Mouse (Mus musculus): ENCODE results near the gene U2af1. TPM values are rescaled to one million over a fixed set of nuclear protein-coding genes. Genes with fewer than 3 reads are reported as not detected.
A peak's percentile ranks its signal among the peaks of the same experiment; 100 is the strongest.

U2af1 gene
- total and polyA plus RNA-seq, 3 experiments: 104 to 261 (median 130) TPM

DNA sequence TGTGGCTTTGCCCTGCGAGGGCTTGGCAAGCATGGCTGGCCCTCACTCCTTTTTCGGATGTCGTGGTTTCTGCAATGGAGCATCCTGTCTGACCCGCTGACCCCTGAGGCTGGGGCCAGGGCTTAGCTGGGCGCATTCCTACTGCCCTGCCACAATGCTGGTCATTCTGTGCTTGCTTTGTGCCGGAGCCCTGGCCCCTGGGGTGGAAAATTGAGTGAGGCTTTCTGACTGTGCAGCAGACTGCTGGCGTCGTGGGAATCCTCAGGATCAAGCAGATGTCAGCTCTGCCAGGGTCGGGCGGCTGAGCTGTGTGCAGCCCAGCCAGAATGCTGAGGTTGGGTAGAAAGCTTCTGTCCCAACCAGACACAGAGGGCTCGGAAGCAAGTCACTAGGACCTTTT is 11.5 kb upstream of the U2af1 start:
- Histone ChIP-seq H3K4me1 (ENCODE audit: insufficient read depth, low read depth, low read length) (no peaks in the 10 kb centered on the region), H3K36me3 (replicated peaks) (no peaks in the 10 kb centered on the region), H3K4me3 (ENCODE audit: low read depth, low read length) (no peak overlapping the region), H3K27me3 (ENCODE audit: insufficient read depth, low read length) (peaks cover 32% of the 10 kb centered on the region), H3K9me3 (replicated peaks) (no peaks in the 10 kb centered on the region)
- no peak for TF ChIP-seq CTCF (IDR thresholded peaks at IDR 0.05; ENCODE audit: low read depth, low read length)
- no peak for TF ChIP-seq TAL1 (conservative IDR thresholded peaks at IDR 0.05; ENCODE audit: low read depth, low read length)
- no peak for TF ChIP-seq GATA2 (IDR thresholded peaks at IDR 0.05; ENCODE audit: borderline replicate concordance, low read depth, low read length)
- TF ChIP-seq POLR2AphosphoS5 (IDR thresholded peaks at IDR 0.05; ENCODE audit: insufficient replicate concordance, low read depth, low read length): no peak
- TF ChIP-seq GATA1 (IDR thresholded peaks at IDR 0.05; ENCODE audit: borderline replicate concordance, low read length): no peak
- DNase-seq (ENCODE audit: low spot score): no peak
- ATAC-seq (ENCODE audit: extremely low read depth, insufficient number of reproducible peaks, low FRiP score, poor library complexity, severe bottlenecking): no peak

DNA sequence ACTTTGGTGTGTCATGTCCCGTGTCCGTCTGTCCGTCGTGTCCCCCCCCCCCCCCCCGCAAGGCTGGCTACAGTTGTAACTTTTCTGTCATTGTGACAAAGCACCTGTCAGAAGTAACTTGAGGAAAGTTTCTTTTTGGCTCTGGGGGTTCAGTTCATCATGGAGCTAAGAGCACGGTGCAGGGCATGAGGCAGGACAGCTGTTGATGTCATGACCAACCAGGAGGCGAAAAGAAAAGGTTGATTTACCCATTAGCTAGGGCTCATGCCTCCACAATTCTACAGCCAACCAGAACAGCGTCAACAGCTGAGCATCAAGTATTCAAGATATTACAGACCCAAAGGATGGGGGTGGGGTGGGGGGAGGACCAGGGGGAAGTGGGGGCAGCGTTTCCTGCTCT is 9.6 kb upstream of the U2af1 start:
- TF ChIP-seq GATA1 (IDR thresholded peaks at IDR 0.05; ENCODE audit: borderline replicate concordance, low read length) (no peak), GATA2 (IDR thresholded peaks at IDR 0.05; ENCODE audit: borderline replicate concordance, low read depth, low read length) (no peak), TAL1 (conservative IDR thresholded peaks at IDR 0.05; ENCODE audit: low read depth, low read length) (no peak), POLR2AphosphoS5 (IDR thresholded peaks at IDR 0.05; ENCODE audit: insufficient replicate concordance, low read depth, low read length) (no peak), CTCF (IDR thresholded peaks at IDR 0.05; ENCODE audit: low read depth, low read length) (no peak)
- no peak for DNase-seq (ENCODE audit: low spot score)
- ATAC-seq (ENCODE audit: extremely low read depth, insufficient number of reproducible peaks, low FRiP score, poor library complexity, severe bottlenecking): no peak
- peaks cover 4% of the 10 kb centered on the region for H3K4me1 ChIP-seq (ENCODE audit: insufficient read depth, low read depth, low read length)
- H3K36me3 ChIP-seq (replicated peaks): no peaks in the 10 kb centered on the region
- no peaks in the 10 kb centered on the region for H3K9me3 ChIP-seq (replicated peaks)
- peaks cover 25% of the 10 kb centered on the region for H3K27me3 ChIP-seq (ENCODE audit: insufficient read depth, low read length)
- no peak overlapping the region for H3K4me3 ChIP-seq (ENCODE audit: low read depth, low read length)

DNA sequence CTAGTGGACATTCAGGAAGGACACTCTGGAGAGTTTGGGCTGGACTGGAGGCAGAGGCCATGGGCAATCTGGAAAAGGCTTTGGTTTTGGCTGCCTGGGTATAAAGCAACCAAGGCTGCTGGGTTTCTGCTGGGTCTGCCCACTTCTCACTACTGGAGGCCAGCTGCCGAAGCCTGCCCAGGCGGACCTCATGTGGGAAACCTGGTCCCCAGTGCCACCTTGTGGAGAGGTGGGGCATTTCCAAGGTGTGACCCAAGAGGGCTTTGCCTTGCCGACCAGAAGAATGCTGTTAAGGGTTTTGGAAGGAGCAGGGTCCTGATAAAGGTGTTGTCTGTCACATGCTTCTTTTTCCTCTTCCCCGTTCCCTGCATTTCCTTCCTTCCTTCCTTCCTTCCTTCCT is 6.1 kb upstream of the U2af1 start:
- Histone ChIP-seq H3K4me3 (ENCODE audit: low read depth, low read length) (no peak overlapping the region), H3K4me1 (ENCODE audit: insufficient read depth, low read depth, low read length) (peaks cover 9% of the 10 kb centered on the region), H3K27me3 (ENCODE audit: insufficient read depth, low read length) (peaks cover 9% of the 10 kb centered on the region), H3K9me3 (replicated peaks) (no peaks in the 10 kb centered on the region), H3K36me3 (replicated peaks) (no peaks in the 10 kb centered on the region)
- DNase-seq (ENCODE audit: low spot score) (peak; percentile 61), ATAC-seq (ENCODE audit: extremely low read depth, insufficient number of reproducible peaks, low FRiP score, poor library complexity, severe bottlenecking) (peak; percentile 73)
- TF ChIP-seq GATA1 (IDR thresholded peaks at IDR 0.05; ENCODE audit: borderline replicate concordance, low read length) (no peak), CTCF (IDR thresholded peaks at IDR 0.05; ENCODE audit: low read depth, low read length) (peak; percentile 51; the same call in 1 of the 2 replicates)

DNA sequence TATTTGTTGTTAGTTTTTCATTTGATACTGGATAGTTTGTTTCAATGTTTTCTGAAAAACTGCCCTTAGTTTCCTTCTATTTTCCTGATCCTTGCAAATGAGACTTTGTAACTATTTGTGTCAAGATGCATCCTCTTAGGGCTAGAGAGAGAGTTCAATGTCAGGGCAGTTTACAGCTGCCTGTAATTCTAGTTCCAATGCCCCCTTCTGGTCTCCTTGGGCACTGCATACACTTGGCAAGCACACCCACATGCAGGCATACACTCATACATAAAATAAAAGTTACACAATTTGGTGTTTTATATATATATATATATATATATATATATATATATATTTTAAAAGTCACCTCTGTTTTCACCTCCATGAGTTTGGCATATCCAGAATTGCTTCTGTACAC is 4.2 kb upstream of the U2af1 start:
- peaks cover 20% of the 10 kb centered on the region for H3K4me1 ChIP-seq (ENCODE audit: insufficient read depth, low read depth, low read length)
- no peak overlapping the region for H3K4me3 ChIP-seq (ENCODE audit: low read depth, low read length)
- DNase-seq (ENCODE audit: low spot score) (no peak), ATAC-seq (ENCODE audit: extremely low read depth, insufficient number of reproducible peaks, low FRiP score, poor library complexity, severe bottlenecking) (no peak)
- H3K27me3 ChIP-seq (ENCODE audit: insufficient read depth, low read length): peaks cover 6% of the 10 kb centered on the region
- TF ChIP-seq TAL1 (conservative IDR thresholded peaks at IDR 0.05; ENCODE audit: low read depth, low read length) (no peak), CTCF (IDR thresholded peaks at IDR 0.05; ENCODE audit: low read depth, low read length) (no peak), GATA1 (IDR thresholded peaks at IDR 0.05; ENCODE audit: borderline replicate concordance, low read length) (no peak), POLR2AphosphoS5 (IDR thresholded peaks at IDR 0.05; ENCODE audit: insufficient replicate concordance, low read depth, low read length) (no peak), GATA2 (IDR thresholded peaks at IDR 0.05; ENCODE audit: borderline replicate concordance, low read depth, low read length) (no peak)
- H3K9me3 ChIP-seq (replicated peaks): no peaks in the 10 kb centered on the region
- no peaks in the 10 kb centered on the region for H3K36me3 ChIP-seq (replicated peaks)

DNA sequence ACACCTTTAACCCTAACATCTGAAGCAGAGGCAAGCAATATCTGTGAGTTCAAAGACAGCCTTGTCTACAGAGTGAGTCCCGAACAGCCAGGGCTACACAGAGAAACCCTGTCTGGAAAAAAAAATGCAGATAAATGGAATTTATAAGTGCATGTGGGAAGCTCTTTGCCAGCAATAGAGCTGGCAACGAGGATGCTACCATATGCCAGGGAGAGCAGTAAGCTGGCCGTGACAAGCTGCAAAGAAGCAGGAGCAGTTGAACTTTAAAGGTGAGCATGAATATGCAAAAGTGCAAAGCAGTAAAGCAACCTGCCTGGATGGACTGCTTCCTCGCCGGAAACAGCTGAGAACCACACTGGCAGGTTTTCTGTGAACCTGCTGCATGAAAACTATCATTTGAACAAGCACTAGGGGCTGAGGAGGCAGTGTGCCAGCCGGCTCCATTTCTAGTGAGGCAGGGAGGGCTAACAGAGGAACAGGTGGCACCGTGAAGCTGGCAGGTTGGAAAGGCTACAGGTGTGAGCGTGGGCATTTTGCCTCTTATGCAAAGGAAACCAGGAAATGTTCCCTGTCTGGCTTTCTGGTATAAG is 2.1 kb upstream of the U2af1 start:
- peaks cover 33% of the 10 kb centered on the region for H3K4me1 ChIP-seq (ENCODE audit: insufficient read depth, low read depth, low read length)
- no peaks in the 10 kb centered on the region for H3K9me3 ChIP-seq (replicated peaks)
- no peak for TF ChIP-seq CTCF (IDR thresholded peaks at IDR 0.05; ENCODE audit: low read depth, low read length)
- TF ChIP-seq TAL1 (conservative IDR thresholded peaks at IDR 0.05; ENCODE audit: low read depth, low read length): no peak
- TF ChIP-seq GATA1 (IDR thresholded peaks at IDR 0.05; ENCODE audit: borderline replicate concordance, low read length): no peak
- no peak for TF ChIP-seq POLR2AphosphoS5 (IDR thresholded peaks at IDR 0.05; ENCODE audit: insufficient replicate concordance, low read depth, low read length)
- no peak for TF ChIP-seq GATA2 (IDR thresholded peaks at IDR 0.05; ENCODE audit: borderline replicate concordance, low read depth, low read length)
- H3K36me3 ChIP-seq (replicated peaks): peaks cover 15% of the 10 kb centered on the region
- H3K4me3 ChIP-seq (ENCODE audit: low read depth, low read length): no peak overlapping the region
- ATAC-seq (ENCODE audit: extremely low read depth, insufficient number of reproducible peaks, low FRiP score, poor library complexity, severe bottlenecking) (no peak), DNase-seq (ENCODE audit: low spot score) (no peak)
- H3K27me3 ChIP-seq (ENCODE audit: insufficient read depth, low read length): no peaks in the 10 kb centered on the region; the same call in 1 of the 2 replicates

DNA sequence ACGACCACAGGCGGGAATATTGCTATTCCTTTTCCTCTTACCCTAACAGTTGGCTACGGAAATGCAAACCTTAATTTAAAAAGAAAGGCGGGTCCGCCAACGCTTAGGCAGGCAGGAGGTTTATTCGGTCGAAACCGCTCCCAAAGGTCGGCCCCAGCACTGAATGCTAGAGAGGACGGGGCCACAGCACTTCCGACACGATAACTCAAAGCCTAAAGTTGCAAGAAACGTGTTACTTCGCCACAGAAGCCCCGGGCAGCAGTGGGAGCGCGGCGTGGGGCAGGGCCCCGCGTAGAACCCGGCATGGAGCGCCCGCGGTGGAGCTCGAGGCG is 590 bp downstream of the U2af1 start:
- Histone ChIP-seq H3K9me3 (replicated peaks) (no peaks in the 10 kb centered on the region), H3K4me1 (ENCODE audit: insufficient read depth, low read depth, low read length) (peaks cover 49% of the 10 kb centered on the region), H3K4me3 (ENCODE audit: low read depth, low read length) (peak overlapping the region; percentile 89), H3K27me3 (ENCODE audit: insufficient read depth, low read length) (no peaks in the 10 kb centered on the region), H3K36me3 (replicated peaks) (peaks cover 41% of the 10 kb centered on the region)
- no peak for ATAC-seq (ENCODE audit: extremely low read depth, insufficient number of reproducible peaks, low FRiP score, poor library complexity, severe bottlenecking)
- no peak for TF ChIP-seq GATA1 (IDR thresholded peaks at IDR 0.05; ENCODE audit: borderline replicate concordance, low read length)
- no peak for TF ChIP-seq CTCF (IDR thresholded peaks at IDR 0.05; ENCODE audit: low read depth, low read length)
- TF ChIP-seq TAL1 (conservative IDR thresholded peaks at IDR 0.05; ENCODE audit: low read depth, low read length): no peak
- DNase-seq (ENCODE audit: low spot score): no peak
